Mouse (Mus musculus): ENCODE results near the gene Prkd2.
A peak's percentile ranks its signal among the peaks of the same experiment; 100 is the strongest.

DNA sequence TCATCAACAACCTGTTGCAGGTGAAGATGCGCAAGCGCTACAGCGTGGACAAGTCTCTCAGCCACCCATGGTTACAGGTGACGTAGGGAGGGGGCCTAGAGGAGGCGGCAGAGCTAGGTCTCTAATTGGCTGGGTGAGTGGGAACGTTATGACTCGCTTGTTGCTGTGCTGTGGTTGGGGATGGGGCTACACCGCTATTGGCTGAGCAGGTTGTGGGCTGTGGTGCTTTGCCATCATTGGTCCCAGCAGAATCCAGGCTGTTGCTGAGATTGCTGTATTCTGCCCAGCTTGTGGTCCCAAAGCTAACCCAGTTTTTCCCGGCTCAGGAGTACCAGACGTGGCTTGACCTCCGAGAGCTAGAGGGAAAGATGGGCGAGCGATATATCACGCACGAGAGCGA lies 26.8 kb downstream of the Prkd2 start:
- TF ChIP-seq CTCF (conservative IDR thresholded peaks at IDR 0.05 in 1 of 2, IDR thresholded peaks at IDR 0.05 in 1 of 2; ENCODE audit: low read depth in 2 of 2, low read length in 2 of 2) (no peak), USF2 (conservative IDR thresholded peaks at IDR 0.05; ENCODE audit: low read depth, low read length) (no peak), CHD2 (IDR thresholded peaks at IDR 0.05; ENCODE audit: low read length) (peak; percentile 57; the same call in 1 of the 2 replicates), POLR2A (IDR thresholded peaks at IDR 0.05; ENCODE audit: low read depth, low read length) (no peak), ZC3H11A (IDR thresholded peaks at IDR 0.05; ENCODE audit: low read depth, low read length) (no peak), ETS1 (conservative IDR thresholded peaks at IDR 0.05; ENCODE audit: low read depth, low read length) (no peak), USF1 (IDR thresholded peaks at IDR 0.05; ENCODE audit: low read depth, low read length) (no peak), HCFC1 (IDR thresholded peaks at IDR 0.05; ENCODE audit: low read depth, low read length) (no peak), ELF1 (IDR thresholded peaks at IDR 0.05; ENCODE audit: low read depth, low read length) (no peak), POLR2AphosphoS2 (IDR thresholded peaks at IDR 0.05; ENCODE audit: low read depth, low read length) (no peak), EP300 (IDR thresholded peaks at IDR 0.05; ENCODE audit: low read length) (no peak)
